Mouse (Mus musculus) kidney, adult 2 months (tissue): Measurements from ENCODE around the gene B4galnt3. TPM values are rescaled to one million over a fixed set of nuclear protein-coding genes. Genes with fewer than 3 reads are reported as not detected.
A peak's percentile ranks its signal among the peaks of the same experiment; 100 is the strongest.

Experiments
- DNase-seq: peaks from one replicate; pipeline ENCODE4 v3.0.0; 2021
- H3K27ac ChIP-seq: fragments of 200-500 bp; 2 replicates; pipeline ENCODE4 v1.5.1; 2012; ENCODE audit warnings: low read depth, low read length, control low read depth, inconsistent platforms; ENCODE audit not compliant: insufficient read depth
- H3K27me3 ChIP-seq: fragments of 200-500 bp; replicated peaks from 2 replicates; pipeline ENCODE4 v1.6.1; 2012; ENCODE audit warnings: mild to moderate bottlenecking, moderate library complexity, low read length, inconsistent platforms; ENCODE audit not compliant: control insufficient read depth, insufficient read depth
- H3K36me3 ChIP-seq: fragments of 200-500 bp; 2 replicates; pipeline ENCODE4 v1.6.1; 2012; ENCODE audit warnings: mild to moderate bottlenecking, moderate library complexity, low read length, inconsistent platforms; ENCODE audit not compliant: control insufficient read depth, insufficient read depth
- H3K4me1 ChIP-seq: fragments of 200-500 bp; 2 replicates; pipeline ENCODE4 v1.6.1; 2011; ENCODE audit warnings: low read length; ENCODE audit not compliant: control insufficient read depth, insufficient read depth
- H3K4me3 ChIP-seq: fragments of 200-500 bp; 2 replicates; pipeline ENCODE4 v1.5.1; 2011; ENCODE audit warnings: mild to moderate bottlenecking, low read depth, low read length, control low read depth; ENCODE audit not compliant: insufficient read depth
- CTCF ChIP-seq: fragments of 200-500 bp; conservative IDR thresholded peaks from 2 replicates; pipeline ENCODE4 v1.5.1; 2011; ENCODE audit warnings: low read depth, mild to moderate bottlenecking, control low read depth, low read length, moderate library complexity, mixed read lengths; ENCODE audit not compliant: insufficient read depth, insufficient read length
- POLR2A ChIP-seq: fragments of 200-500 bp; IDR thresholded peaks from one replicate; pipeline ENCODE4 v1.6.1; 2011; ENCODE audit warnings: low read depth, low read length, control low read depth
- WGBS: fragments of 180-500 bp; shearing (Covaris S2); methylation state at CpG from one replicate; pipeline ENCODE4 v1.1.7; 2018; 5-methylcytosine and 5-hydroxymethylcytosine counted together
- polyA plus RNA-seq: library from polyadenylated mRNA; depleted of rRNA; stranded (reverse); fragments of >200 nt; gene quantifications from 2 replicates; pipeline ENCODE4 v1.2.3, GENCODE M21; 2012; rRNA removed

Gene B4galnt3
- polyA plus RNA-seq, 1 experiment: 28.9 TPM

GRCm38 (mm10) chr6:120154526-120155309 is 139.6 kb downstream of the B4galnt3 start:
- WGBS: 84% methylated on average over 5 of the region's 5 CpGs
- H3K27me3 ChIP-seq: no peaks in the 10 kb centered on the region
- DNase-seq: peak; percentile 25
- no peak overlapping the region for H3K27ac ChIP-seq
- H3K4me3 ChIP-seq: no peak overlapping the region
- H3K4me1 ChIP-seq: no peaks in the 10 kb centered on the region
- H3K36me3 ChIP-seq: no peaks in the 10 kb centered on the region
- no peak for TF ChIP-seq POLR2A
- TF ChIP-seq CTCF: no peak

Other genes starting within 250 kb of the B4galnt3 start
- not detected in 2 replicates for gene Ninj2, start 201.2 kb downstream of the B4galnt3 start, polyA plus RNA-seq
- 0.09 and 0.22 TPM in 2 replicates for gene D330020A13Rik, start 195 bp downstream of the B4galnt3 start, polyA plus RNA-seq
- gene Kdm5a, start 69.6 kb upstream of the B4galnt3 start, polyA plus RNA-seq: 3.5 and 4.3 TPM in 2 replicates
- gene Ccdc77, start 69.8 kb upstream of the B4galnt3 start, polyA plus RNA-seq: 2.3 and 3.1 TPM in 2 replicates
- gene Il17ra, start 168.7 kb upstream of the B4galnt3 start, polyA plus RNA-seq: 36.1 and 37.2 TPM in 2 replicates
- 0.01 and 0.05 TPM in 2 replicates for gene Tmem121b, start 199.2 kb upstream of the B4galnt3 start, polyA plus RNA-seq
- gene Hdhd5, start 236.8 kb upstream of the B4galnt3 start, polyA plus RNA-seq: 36.0 and 36.1 TPM in 2 replicates